Mouse (Mus musculus) forebrain, embryonic 10.5 days (tissue): Measurements from ENCODE around the gene Sfxn5. TPM values are rescaled to one million over a fixed set of nuclear protein-coding genes. Genes with fewer than 3 reads are reported as not detected.

Source experiments
- DNase-seq: peaks from one replicate; pipeline ENCODE4 v3.0.0-alpha.2; 2017; ENCODE audit warnings: low spot score; ENCODE audit errors: extremely low spot score
- H3K27ac ChIP-seq: fragments of 300-500 bp; sonication (generic); 2 replicates; pipeline ENCODE4 v1.5.1; 2016; ENCODE audit warnings: mild to moderate bottlenecking
- H3K27me3 ChIP-seq: fragments of 300-500 bp; sonication (generic); 2 replicates; pipeline ENCODE4 v1.6.1; 2016; ENCODE audit warnings: mild to moderate bottlenecking; ENCODE audit not compliant: poor library complexity, severe bottlenecking
- H3K36me3 ChIP-seq: fragments of 300-500 bp; sonication (generic); replicated peaks from 2 replicates; pipeline ENCODE4 v1.6.1; 2016; ENCODE audit warnings: mild to moderate bottlenecking, moderate library complexity
- H3K4me1 ChIP-seq: fragments of 300-500 bp; sonication (generic); 2 replicates; pipeline ENCODE4 v1.6.1; 2016
- H3K4me3 ChIP-seq: fragments of 300-500 bp; sonication (generic); 2 replicates; pipeline ENCODE4 v1.5.1; 2016; ENCODE audit warnings: mild to moderate bottlenecking, moderate library complexity
- H3K9me3 ChIP-seq: fragments of 300-500 bp; sonication (generic); 2 replicates; pipeline ENCODE4 v1.6.1; 2016; ENCODE audit warnings: mild to moderate bottlenecking, moderate library complexity
- WGBS: fragments of 180-500 bp; shearing (Covaris S2); methylation state at CpG from one replicate; pipeline ENCODE4 v1.1.7; 2016; 5-methylcytosine and 5-hydroxymethylcytosine counted together
- polyA plus RNA-seq: library from polyadenylated mRNA; unstranded; fragments of >200 nt; fragmentation: Nextera tagmentation; extraction: Ambion mirVana; gene quantifications from 2 replicates; pipeline ENCODE4 v1.2.1, GENCODE M21; 2016

Gene Sfxn5
- polyA plus RNA-seq: 11.7 and 14.3 TPM in 2 replicates

DNA sequence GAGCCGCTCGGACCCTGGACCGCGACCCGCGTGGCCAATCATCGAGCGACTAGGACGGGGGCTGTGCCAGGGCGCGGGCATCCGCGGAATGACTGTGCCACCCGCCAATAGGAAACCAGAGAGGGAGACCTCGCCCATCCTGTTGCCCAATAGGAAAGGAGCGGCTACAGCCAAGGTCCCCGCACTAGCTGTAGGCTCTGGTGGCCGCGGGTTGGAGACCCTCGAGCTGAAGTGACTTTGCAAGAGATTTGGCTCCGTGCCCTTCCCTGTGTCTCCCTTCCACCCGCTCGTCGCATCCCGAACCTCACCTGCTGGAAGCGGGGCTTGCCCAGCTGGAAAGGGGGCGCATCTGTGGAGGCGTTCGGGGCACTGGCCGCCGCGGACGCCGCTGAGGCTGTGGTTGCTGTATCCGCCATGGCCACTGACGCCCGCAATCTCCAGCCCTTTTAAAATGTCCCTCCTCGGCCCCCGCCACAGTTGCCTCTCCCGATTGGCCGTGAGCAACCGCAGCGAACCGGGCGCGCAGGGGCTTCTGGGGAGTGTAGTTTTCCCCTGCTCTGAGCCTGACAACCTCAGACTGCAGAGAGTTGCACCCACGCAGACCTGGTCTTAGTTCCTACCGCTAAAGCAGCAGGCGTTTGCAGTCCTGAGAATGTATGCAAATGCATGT, at the start of gene Sfxn5:
TSS of gene Sfxn5 (minus strand) at position 423 of the 670 bp plus-strand sequence.
- Histone ChIP-seq H3K27ac (peak within 1 kb of the TSS; percentile 95), H3K27me3 (peaks cover 39% of the 10 kb centered on the region), H3K4me3 (peak within 1 kb of the TSS; percentile 80), H3K4me1 (peaks cover 39% of the 10 kb centered on the region), H3K9me3 (no peaks in the 10 kb centered on the region), H3K36me3 (no peaks in the 10 kb centered on the region)
- WGBS: under 1% methylated on average over 49 of the region's 49 CpGs
- DNase-seq: peak; percentile 96

DNA sequence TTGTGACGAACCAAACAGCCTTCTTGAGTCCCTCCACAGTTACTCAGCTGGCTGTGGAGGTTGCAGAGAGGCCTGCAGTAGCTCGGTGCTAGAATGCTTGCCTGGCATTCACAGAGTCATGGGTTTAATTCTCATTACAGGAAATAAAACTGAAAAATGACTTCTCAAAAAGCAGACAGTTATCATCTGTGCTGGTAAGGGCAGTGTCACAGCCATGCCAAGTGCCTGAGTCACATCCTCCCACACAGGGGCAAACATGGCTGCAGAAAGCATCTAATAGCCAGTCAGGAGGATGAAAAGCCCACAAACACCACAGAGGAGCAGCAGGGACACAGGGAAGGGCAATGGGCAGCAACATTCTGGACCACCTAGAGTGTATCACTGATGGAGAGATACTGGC, 49.6 kb upstream of the Sfxn5 start:
- Histone ChIP-seq H3K27ac (no peak overlapping the region), H3K4me3 (no peak overlapping the region), H3K36me3 (no peaks in the 10 kb centered on the region), H3K27me3 (peaks cover 50% of the 10 kb centered on the region), H3K9me3 (no peaks in the 10 kb centered on the region), H3K4me1 (peaks cover 30% of the 10 kb centered on the region)
- WGBS: 86% methylated on average over 2 of the region's 2 CpGs
- DNase-seq: no peak

DNA sequence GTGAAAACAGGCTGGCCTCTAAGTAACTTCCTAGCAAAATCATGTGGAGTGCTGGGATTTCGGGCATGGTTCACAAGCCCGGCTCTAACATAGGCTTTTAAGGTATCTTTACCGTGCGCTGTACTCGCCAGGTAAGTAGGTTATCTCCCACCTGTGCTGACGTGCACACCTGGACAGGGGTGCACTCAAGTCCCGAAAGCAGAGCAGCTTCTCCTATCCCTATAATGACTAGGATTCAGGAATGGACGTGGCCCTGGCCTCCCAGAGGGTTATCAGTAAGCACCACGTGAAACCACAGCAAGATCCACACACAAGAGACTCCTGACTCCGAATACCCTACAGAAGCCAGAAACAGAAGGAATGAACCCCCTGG, 48.4 kb upstream of the Sfxn5 start:
- Histone ChIP-seq H3K27me3 (peaks cover 51% of the 10 kb centered on the region), H3K27ac (peak overlapping the region; percentile 80; the same call in 1 of the 2 replicates), H3K36me3 (no peaks in the 10 kb centered on the region), H3K4me1 (peaks cover 29% of the 10 kb centered on the region), H3K4me3 (peak overlapping the region; percentile 36; the same call in 1 of the 2 replicates), H3K9me3 (no peaks in the 10 kb centered on the region)
- no peak for DNase-seq
- WGBS: 79% methylated on average over 10 of the region's 10 CpGs

DNA sequence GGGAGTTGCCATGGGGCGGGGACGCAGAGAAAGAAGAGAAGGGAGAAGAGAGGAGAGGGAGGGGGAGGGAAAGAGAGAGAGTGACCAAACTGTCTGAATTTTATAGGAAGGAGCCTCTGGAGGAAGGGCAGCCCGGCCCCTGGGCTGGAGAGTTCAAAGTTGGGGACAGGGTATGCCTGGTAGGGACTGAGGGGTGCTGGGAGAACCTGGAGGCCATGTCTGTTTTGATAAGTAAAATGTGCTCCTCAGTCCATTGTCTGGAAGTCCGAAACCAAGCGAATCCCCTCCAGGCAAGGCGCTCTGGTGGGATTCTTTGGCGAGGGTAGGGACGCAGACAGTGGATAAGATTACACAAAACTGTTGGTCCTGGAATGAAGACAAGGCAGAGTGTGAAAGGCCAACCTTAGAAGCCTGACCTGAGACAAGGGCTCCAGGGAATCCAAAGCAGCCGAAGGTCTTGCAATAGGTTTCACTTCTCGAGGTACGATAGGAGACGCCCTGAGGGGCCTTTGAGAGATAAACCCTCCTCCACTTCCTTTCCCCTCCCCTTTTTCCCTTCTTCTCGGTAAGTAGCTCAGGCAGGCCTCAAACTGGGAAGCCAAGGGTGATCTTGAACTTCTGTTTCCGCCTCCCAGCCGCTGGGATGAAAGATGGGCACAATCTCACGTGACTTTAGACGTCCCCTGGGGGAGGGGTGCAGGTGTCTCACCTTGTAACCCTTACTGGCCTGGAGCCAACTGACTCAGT, 47.9 kb upstream of the Sfxn5 start:
- Histone ChIP-seq H3K4me3 (peak overlapping the region; percentile 36), H3K27ac (peak overlapping the region; percentile 80), H3K9me3 (no peaks in the 10 kb centered on the region), H3K4me1 (peaks cover 24% of the 10 kb centered on the region), H3K36me3 (no peaks in the 10 kb centered on the region), H3K27me3 (peaks cover 51% of the 10 kb centered on the region)
- DNase-seq: no peak
- WGBS: 17% methylated on average over 17 of the region's 17 CpGs

DNA sequence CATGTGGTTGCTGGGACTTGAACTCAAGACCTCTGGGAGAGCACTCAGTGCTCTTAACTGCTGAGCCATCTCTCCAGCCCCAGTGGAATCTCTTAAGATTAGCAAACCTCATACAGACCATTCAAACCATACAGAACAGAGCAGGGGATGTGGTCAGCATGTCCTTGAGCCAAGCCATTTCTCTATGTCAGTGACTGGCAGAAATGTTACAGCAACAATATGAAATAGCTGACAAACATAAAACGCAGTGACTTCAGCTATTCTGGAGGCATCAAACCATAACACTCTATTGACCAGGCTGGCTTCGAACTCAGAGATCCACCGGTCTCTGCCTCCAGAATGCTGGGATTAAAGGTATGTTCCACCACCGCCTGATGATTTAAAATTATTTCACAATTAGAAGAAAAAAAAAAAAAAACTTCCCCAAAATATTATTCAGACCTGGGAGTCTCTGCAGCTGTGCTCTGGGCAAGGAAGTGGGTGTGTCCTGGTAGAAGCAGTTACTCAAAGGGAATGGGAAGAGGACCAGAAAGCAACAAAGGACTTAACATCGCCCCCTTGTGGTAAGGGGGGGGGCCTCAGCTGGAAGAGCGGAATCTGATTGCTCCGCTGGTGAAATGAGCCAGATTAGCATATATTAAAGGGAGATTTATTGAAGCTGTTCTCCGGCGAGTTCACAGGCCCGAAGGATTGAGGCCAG, 47.1 kb upstream of the Sfxn5 start:
- Histone ChIP-seq H3K4me3 (peak overlapping the region; percentile 36), H3K36me3 (no peaks in the 10 kb centered on the region), H3K4me1 (peaks cover 24% of the 10 kb centered on the region), H3K27ac (peak overlapping the region; percentile 80), H3K27me3 (peaks cover 51% of the 10 kb centered on the region), H3K9me3 (no peaks in the 10 kb centered on the region)
- peak; percentile 87 for DNase-seq
- 24% methylated on average over 10 of the region's 10 CpGs for WGBS

DNA sequence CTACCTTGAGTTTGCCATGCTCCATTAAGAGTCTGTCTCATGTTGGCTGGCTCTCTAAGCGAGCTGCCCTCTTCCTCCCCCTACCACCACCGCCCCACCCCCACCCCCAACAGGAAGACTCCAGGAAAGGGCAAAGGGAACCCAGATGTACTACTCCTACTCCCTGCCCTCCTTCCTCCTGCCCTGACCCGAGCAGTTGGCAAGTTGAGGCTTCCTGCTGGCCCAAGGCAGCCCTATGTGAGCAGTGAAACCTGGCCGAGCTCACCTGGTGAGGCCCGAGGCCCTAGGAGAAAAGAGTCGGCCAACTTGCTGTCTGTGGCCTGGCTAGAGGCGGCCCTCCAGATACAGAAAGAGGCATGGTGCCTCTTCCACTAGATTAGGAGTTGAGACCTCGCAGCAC, 45.4 kb upstream of the Sfxn5 start:
- DNase-seq: no peak
- Histone ChIP-seq H3K9me3 (no peaks in the 10 kb centered on the region), H3K4me3 (no peak overlapping the region), H3K36me3 (no peaks in the 10 kb centered on the region), H3K4me1 (peaks cover 38% of the 10 kb centered on the region), H3K27me3 (peaks cover 62% of the 10 kb centered on the region), H3K27ac (no peak overlapping the region)
- WGBS: 65% methylated on average over 8 of the region's 8 CpGs

DNA sequence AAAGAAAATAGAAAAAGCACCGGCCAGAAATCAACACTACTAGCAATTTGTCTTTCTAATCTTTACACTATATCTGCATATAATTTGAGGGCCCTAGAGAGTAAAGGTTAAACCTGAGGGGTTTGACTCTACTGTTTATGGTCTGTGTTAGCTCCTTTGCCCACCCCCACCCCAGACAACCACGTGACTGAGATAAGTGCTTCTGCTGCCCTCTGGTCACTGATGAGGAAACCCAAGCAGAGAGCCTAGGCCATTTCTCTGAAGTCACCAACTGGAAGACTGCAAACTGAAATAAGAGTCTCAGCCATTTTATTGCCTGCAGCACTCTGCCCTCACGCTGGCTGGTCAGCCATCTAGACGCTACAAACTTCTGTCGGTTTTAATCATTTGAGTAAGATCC, 44.7 kb upstream of the Sfxn5 start:
- peaks cover 70% of the 10 kb centered on the region for H3K27me3 ChIP-seq
- H3K27ac ChIP-seq: no peak overlapping the region
- H3K36me3 ChIP-seq: no peaks in the 10 kb centered on the region
- peaks cover 40% of the 10 kb centered on the region for H3K4me1 ChIP-seq
- WGBS: 60% methylated on average over 5 of the region's 5 CpGs
- no peaks in the 10 kb centered on the region for H3K9me3 ChIP-seq
- DNase-seq: no peak
- H3K4me3 ChIP-seq: no peak overlapping the region

DNA sequence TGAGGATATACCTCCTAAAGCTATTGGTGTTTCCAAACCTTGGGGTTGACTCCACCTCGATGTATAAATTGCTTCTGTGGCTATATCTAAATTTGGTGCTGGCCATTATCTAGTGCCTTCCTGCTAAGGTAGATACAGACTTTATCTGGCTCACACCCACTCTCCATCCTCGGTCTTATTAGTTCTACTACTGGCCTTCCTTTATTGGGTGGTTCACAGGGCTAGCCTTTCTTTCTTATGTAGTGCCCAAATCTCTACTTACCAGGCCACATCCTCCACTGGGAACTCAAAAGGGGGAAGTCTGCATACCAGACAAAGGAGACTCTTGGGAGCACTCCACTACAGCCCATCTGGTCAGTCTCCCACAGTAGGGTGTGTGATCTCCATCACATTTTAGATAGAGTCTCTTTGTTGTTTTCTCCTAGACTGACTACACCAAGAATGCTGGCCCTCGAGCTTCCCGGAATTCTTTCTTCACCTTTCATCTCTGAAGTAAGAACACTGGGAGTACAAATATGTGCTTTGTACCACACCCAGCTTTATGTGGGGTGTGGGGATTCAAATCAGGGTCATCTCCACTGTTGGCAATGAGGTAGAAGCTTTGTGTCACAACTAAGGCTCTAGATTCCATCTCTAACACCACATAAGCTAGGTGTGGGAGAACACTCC, 44.0 kb upstream of the Sfxn5 start:
- WGBS: 75% methylated on average over 4 of the region's 4 CpGs
- Histone ChIP-seq H3K4me1 (peaks cover 40% of the 10 kb centered on the region), H3K4me3 (no peak overlapping the region), H3K27me3 (peaks cover 75% of the 10 kb centered on the region), H3K27ac (no peak overlapping the region), H3K9me3 (no peaks in the 10 kb centered on the region), H3K36me3 (no peaks in the 10 kb centered on the region)
- DNase-seq: no peak

DNA sequence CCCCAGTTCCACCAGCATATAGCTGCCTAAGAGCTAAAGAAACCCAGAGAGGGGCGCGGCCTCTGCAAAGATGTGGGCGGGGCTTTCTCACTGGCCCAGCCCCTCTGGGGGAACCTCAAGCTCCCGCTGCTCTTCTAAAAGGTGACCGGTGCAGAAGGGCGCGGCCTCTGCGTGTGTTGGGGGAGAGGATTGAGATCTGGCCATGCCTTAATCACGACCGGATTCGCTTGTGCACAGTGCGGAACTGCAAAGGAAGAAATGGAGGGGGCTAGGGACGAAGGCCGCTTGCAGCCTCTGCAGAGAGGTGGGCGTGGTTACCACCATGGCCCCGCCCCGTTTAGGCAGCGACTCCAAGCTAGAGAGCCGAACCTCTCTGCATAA, 41.5 kb upstream of the Sfxn5 start:
- WGBS: under 1% methylated on average over 19 of the region's 19 CpGs
- H3K27me3 ChIP-seq: peaks cover 85% of the 10 kb centered on the region
- peak overlapping the region; percentile 77 for H3K27ac ChIP-seq
- H3K4me1 ChIP-seq: peaks cover 25% of the 10 kb centered on the region
- peak; percentile 95 for DNase-seq
- H3K9me3 ChIP-seq: no peaks in the 10 kb centered on the region
- peak overlapping the region; percentile 82 for H3K4me3 ChIP-seq
- H3K36me3 ChIP-seq: no peaks in the 10 kb centered on the region

DNA sequence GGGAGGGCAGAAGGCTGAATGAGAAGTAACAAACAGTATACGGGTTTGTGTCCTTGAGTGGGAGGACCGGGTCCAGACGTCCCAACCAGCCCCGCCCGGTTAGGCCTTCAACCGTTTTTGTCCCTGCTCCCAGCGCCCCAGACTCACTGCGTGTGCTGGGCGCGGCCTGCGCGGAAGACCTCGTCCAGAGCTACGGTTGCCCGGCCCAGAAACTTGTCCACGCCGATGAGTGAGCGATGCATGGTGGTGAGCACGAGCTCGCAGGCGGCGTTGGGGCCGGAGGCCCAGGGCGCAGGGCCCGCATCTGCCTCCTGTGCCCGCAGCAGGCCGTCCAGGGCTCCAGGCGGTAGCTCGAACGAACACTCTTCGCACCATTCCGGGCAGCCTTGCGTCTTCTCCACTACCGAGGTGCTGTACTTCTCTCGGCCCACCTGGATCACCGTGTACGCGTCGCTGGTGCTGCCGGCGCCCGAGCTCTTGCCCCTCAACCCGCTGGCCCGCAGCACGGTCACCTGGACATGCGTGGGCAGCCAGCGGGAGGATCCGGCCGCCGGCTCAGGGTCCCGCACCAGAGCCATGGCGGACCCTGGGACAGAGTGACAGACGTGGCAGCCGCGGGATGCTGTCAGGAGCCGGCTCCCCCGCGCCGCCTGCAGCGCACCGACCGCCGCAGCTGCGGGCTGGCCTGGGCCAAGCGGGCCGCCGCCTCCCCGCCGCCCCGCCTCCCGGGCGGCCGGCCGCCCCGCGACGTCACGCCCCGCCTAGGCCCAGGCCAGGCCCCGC, 40.9 kb upstream of the Sfxn5 start, which contains the start of gene Rab11fip5:
TSS of gene Rab11fip5 (minus strand) at position 684 of the 783 bp plus-strand sequence.
- Histone ChIP-seq H3K27me3 (peaks cover 85% of the 10 kb centered on the region), H3K4me3 (peak within 1 kb of the TSS; percentile 82), H3K4me1 (peaks cover 25% of the 10 kb centered on the region), H3K9me3 (no peaks in the 10 kb centered on the region), H3K27ac (peak within 1 kb of the TSS; percentile 77), H3K36me3 (no peaks in the 10 kb centered on the region)
- DNase-seq: peak; percentile 24
- 2% methylated on average over 78 of the region's 80 CpGs for WGBS

DNA sequence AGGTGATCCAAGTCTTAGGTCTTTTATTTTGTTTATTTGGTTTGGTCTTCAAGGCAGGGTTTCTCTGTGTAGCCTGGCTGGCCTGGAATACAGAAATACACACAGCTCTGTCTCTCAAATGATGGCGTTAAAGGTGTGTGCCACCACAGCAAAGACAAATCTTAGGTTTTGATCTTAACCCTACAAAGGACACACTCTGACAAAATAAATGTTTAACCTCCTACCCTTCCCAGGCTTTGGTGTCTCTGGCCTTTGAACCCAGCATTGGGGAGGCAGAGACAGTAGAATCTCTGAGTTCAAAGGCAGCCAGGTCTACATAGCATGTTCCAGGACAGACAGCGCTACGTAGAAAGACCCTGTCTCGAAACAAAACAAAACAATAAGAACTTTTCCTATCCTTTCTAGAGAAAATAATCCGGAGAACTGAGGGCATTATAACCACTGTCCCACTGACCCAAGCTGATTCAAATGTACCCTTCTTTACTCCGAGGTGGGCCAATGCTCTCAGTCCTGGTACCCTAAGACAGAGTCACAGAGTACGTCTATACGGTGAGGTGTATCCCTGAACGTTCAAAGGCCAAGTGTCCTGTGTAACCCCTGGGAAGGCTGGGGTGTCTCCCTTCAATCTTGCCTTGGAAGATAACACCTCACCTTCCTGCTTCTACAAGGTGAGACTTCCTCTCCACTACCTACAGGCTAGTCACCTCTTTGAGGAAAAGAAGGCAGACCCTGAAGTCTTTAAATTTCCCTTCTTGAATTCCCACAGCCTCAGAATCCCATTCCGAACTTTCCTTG, 40.0 kb upstream of the Sfxn5 start:
- Histone ChIP-seq H3K4me3 (peak overlapping the region; percentile 82), H3K4me1 (peaks cover 20% of the 10 kb centered on the region), H3K27ac (no peak overlapping the region), H3K27me3 (peaks cover 77% of the 10 kb centered on the region), H3K36me3 (no peaks in the 10 kb centered on the region), H3K9me3 (no peaks in the 10 kb centered on the region)
- no peak for DNase-seq
- WGBS: 90% methylated on average over 10 of the region's 10 CpGs
